Mouse (Mus musculus): ENCODE data around the gene Slc8a1. TPM values are rescaled to one million over a fixed set of nuclear protein-coding genes. Genes with fewer than 3 reads are reported as not detected.

Slc8a1 gene
- total RNA-seq, 2 experiments from 2014 or later: 270 to 277 TPM

- DNase-seq (ENCODE audit: extremely low spot score in 1 of 2, low spot score in 2 of 2): no peak
- TF ChIP-seq CTCF (IDR thresholded peaks at IDR 0.05): no peak
- Histone ChIP-seq H3K27ac (no peak overlapping the region), H3K4me3 (no peak overlapping the region)
- intact Hi-C loops (cut with DNase I): no loop called here
Measured at GRCm38 (mm10) chr17:81433148-81433547, 305.0 kb downstream of the Slc8a1 start.

GRCm38 (mm10) chr17:81432733-81433132 lies 305.4 kb downstream of the Slc8a1 start:
- no peak for DNase-seq (ENCODE audit: extremely low spot score in 1 of 2, low spot score in 2 of 2)
- H3K4me3 ChIP-seq: no peak overlapping the region
- no peak for TF ChIP-seq CTCF (IDR thresholded peaks at IDR 0.05)
- intact Hi-C loops (cut with DNase I): no loop called here
- no peak overlapping the region for H3K27ac ChIP-seq

- TF ChIP-seq CTCF (IDR thresholded peaks at IDR 0.05): no peak
- intact Hi-C loops (cut with DNase I): no loop called here
- Histone ChIP-seq H3K4me3 (no peak overlapping the region), H3K27ac (peak overlapping the region; percentile 85)
- peak; percentile 30 to 56 for DNase-seq (ENCODE audit: extremely low spot score in 1 of 2, low spot score in 2 of 2)
Measured at GRCm38 (mm10) chr17:81427245-81427644, 310.9 kb downstream of the Slc8a1 start.

- no peak for TF ChIP-seq CTCF (IDR thresholded peaks at IDR 0.05)
- intact Hi-C loops (cut with DNase I): no loop called here
- Histone ChIP-seq H3K4me3 (no peak overlapping the region), H3K27ac (no peak overlapping the region)
- no peak for DNase-seq (ENCODE audit: extremely low spot score in 1 of 2, low spot score in 2 of 2)
Measured at GRCm38 (mm10) chr17:81424256-81424912, 313.8 kb downstream of the Slc8a1 start.

DNA sequence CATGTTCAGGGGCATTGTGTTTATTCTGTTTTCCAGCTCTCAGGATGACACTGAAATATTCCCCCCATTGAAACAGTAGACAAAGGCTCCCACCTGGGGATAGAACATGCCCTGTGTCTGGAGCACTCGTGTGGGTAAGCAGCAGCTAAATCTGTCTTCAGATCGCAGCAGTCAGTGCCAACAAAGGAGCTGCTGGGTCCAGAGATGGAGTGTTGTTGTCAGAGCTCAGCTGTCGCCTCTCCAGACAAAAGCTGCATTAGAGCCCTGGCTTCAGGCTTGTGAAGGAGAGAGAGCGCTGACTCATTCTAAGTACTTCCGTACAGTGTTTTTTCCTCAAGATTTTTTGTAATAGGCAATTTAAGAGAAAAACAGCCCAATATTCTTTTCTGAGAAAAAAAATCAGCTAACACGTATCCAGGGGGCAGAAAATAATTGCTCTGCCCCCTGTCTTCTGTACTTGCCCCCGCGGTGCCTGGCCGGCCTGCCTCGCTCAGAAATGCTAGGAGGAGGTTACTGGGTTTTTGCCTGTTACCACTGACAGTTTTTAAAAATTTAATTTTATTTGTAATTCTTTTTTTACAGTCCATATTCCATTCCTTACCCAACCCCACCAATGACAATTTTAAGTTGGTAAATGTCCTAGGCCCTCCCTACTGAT lies 318.2 kb downstream of the Slc8a1 start:
- DNase-seq (ENCODE audit: extremely low spot score in 1 of 2, low spot score in 2 of 2): peak in 1 of 2 experiments; percentile 35
- Histone ChIP-seq H3K27ac (peak overlapping the region; percentile 57; the same call in 1 of the 2 replicates), H3K4me3 (no peak overlapping the region)
- TF ChIP-seq CTCF (IDR thresholded peaks at IDR 0.05): no peak; the same call in 1 of the 2 replicates
- intact Hi-C loops (cut with DNase I): no loop called here

- intact Hi-C loops (cut with DNase I): no loop called here
- no peak for DNase-seq (ENCODE audit: extremely low spot score in 1 of 2, low spot score in 2 of 2)
- Histone ChIP-seq H3K4me3 (no peak overlapping the region), H3K27ac (no peak overlapping the region)
- TF ChIP-seq CTCF (IDR thresholded peaks at IDR 0.05): no peak
Measured at GRCm38 (mm10) chr17:81416361-81417114, 321.6 kb downstream of the Slc8a1 start.

DNA sequence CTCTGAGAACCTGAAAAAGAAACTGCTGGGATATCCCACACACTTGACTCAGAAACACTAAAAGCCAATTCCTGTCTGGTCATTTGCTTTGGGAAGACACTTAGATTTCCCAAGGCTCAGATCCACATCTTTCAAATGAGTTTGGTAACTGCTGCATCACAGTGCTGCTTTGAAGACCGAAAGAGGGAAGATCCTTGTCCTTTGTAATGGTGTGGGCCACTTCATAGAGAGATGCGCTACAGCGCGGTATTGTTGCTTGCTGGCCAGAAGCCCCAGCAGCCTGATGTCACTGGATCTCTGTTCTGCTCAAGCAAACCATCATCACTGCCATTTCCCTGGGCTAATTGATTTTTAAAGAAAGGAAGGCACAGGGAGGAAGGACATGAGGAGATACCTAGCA lies 325.4 kb downstream of the Slc8a1 start:
- Histone ChIP-seq H3K27ac (no peak overlapping the region), H3K4me3 (no peak overlapping the region)
- TF ChIP-seq CTCF (IDR thresholded peaks at IDR 0.05): no peak
- DNase-seq (ENCODE audit: extremely low spot score in 1 of 2, low spot score in 2 of 2): no peak
- intact Hi-C loops (cut with DNase I): no loop called here

DNA sequence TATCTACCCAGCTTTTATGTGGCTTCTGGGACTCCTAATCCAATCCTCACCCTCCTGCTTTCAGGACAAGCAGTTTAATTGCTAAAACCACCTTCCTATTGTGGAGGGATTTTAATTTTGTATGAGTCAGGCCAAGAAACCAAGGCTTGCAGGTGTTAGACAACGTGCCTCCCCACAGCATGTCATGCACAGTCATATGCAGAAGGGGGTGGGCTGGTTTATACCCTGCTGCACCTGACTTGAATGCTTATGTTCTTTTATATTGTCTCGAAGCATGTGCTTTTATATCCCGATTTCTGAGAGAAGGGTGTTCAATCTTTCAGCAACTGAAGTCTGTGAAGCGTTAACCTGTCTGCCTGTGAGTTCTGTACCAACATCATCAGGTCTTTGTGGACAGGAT lies 334.0 kb downstream of the Slc8a1 start:
- Histone ChIP-seq H3K27ac (no peak overlapping the region; the same call in 1 of the 2 replicates), H3K4me3 (no peak overlapping the region)
- intact Hi-C loops (cut with DNase I): no loop called here
- DNase-seq (ENCODE audit: extremely low spot score in 1 of 2, low spot score in 2 of 2): no peak
- TF ChIP-seq CTCF (IDR thresholded peaks at IDR 0.05): no peak

- Histone ChIP-seq H3K4me3 (no peak overlapping the region), H3K27ac (no peak overlapping the region; the same call in 1 of the 2 replicates)
- TF ChIP-seq CTCF (IDR thresholded peaks at IDR 0.05): no peak
- intact Hi-C loops (cut with DNase I): no loop called here
- no peak for DNase-seq (ENCODE audit: extremely low spot score in 1 of 2, low spot score in 2 of 2)
Measured at GRCm38 (mm10) chr17:81403121-81403520, 335.1 kb downstream of the Slc8a1 start.

- Histone ChIP-seq H3K27ac (no peak overlapping the region), H3K4me3 (no peak overlapping the region)
- intact Hi-C loops (cut with DNase I): no loop called here
- peak in 1 of 2 experiments; percentile 33 for DNase-seq (ENCODE audit: extremely low spot score in 1 of 2, low spot score in 2 of 2)
- TF ChIP-seq CTCF (IDR thresholded peaks at IDR 0.05): no peak
Measured at GRCm38 (mm10) chr17:81402636-81403035, 335.5 kb downstream of the Slc8a1 start.

GRCm38 (mm10) chr17:81400377-81400776 lies 337.8 kb downstream of the Slc8a1 start:
- intact Hi-C loops (cut with DNase I): no loop called here
- DNase-seq (ENCODE audit: extremely low spot score in 1 of 2, low spot score in 2 of 2): no peak
- Histone ChIP-seq H3K27ac (no peak overlapping the region), H3K4me3 (no peak overlapping the region)
- no peak for TF ChIP-seq CTCF (IDR thresholded peaks at IDR 0.05)

DNA sequence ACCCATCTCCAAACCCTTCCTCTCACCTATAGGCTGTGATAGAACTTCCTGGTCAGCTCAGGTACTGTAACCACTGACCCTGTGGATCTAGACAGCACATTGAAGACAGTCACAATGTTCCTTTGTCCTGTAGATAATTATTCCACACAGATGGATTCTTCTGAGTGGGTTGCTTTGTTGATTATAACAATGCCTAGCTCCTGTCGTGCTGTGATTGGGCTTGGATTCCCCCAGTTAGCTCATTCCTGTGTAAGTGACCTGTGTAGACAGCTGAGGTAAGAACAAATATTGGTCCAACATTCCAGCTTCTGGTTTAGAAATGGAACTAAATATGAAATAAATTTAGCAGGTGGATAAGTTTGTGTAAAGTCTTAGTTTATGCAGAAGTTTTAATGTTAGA lies 340.7 kb downstream of the Slc8a1 start:
- DNase-seq (ENCODE audit: extremely low spot score in 1 of 2, low spot score in 2 of 2): no peak
- Histone ChIP-seq H3K27ac (no peak overlapping the region), H3K4me3 (no peak overlapping the region)
- intact Hi-C loops (cut with DNase I): no loop called here
- TF ChIP-seq CTCF (IDR thresholded peaks at IDR 0.05): no peak

All from left cerebral cortex, adult 2 months (tissue).